Mouse (Mus musculus): ENCODE results near the gene Mapkapk3. TPM values are rescaled to one million over a fixed set of nuclear protein-coding genes. Genes with fewer than 3 reads are reported as not detected.

Gene Mapkapk3
- polyA plus RNA-seq, 2 experiments from 2014 or later = 57.5 to 62.0 TPM

Other genes with a start within 250 kb of the Mapkapk3 start
- gene Dock3, start 58.0 kb downstream of the Mapkapk3 start, polyA plus RNA-seq (2017; shearing (Covaris generic)) = under 1 TPM in 1 of 2 experiments, not detected in 1; 0.24 TPM
- 100 to 1,000 TPM; 116 to 135 TPM for gene Cish, start 6.1 kb upstream of the Mapkapk3 start, polyA plus RNA-seq (2017; shearing (Covaris generic))
- gene Hemk1, start 48.5 kb upstream of the Mapkapk3 start, polyA plus RNA-seq (2017; shearing (Covaris generic)) = 10 to 100 TPM; 25.4 to 27.3 TPM
- 1 to 10 TPM; 2.7 to 4.6 TPM for gene 6430571L13Rik, start 50.7 kb upstream of the Mapkapk3 start, polyA plus RNA-seq (2017; shearing (Covaris generic))
- gene Cacna2d2, start 109.7 kb upstream of the Mapkapk3 start, polyA plus RNA-seq (2017; shearing (Covaris generic)) = under 1 TPM; 0.16 to 0.41 TPM
- 10 to 100 TPM; 19.3 to 24.9 TPM for gene Tmem115, start 244.1 kb upstream of the Mapkapk3 start, polyA plus RNA-seq (2017; shearing (Covaris generic))

Measured in activated CD4-positive, CD25-positive, alpha-beta regulatory T cell, adult 4 months (primary cell).